In genomic region chr6:128003542-128003941, GRCm38 (mm10) we compare ENCODE assay signal across 15 mouse cellular contexts.
A peak's percentile ranks its signal among the peaks of the same experiment; 100 is the strongest.
DNase-seq lines count a peak whose midpoint lies in the region; ATAC-seq lines count a peak whose summit lies in the region.
"Had no signal": no experiment of that assay in that cellular context is flagged by ENCODE, and none has a peak within 500 bp of the region (broad histone marks: within the 10 kb centered on the region; RNA-seq: fewer than 3 reads in every experiment).

No protein-coding gene starts in this region.

- no peak overlapping the region for H3K4me2 ChIP-seq in kidney, embryonic 14.5 days (replicated peaks; ENCODE audit: low read depth, low read length)
- no peak overlapping the region for H3K4me2 ChIP-seq in limb, embryonic 11.5 days (ENCODE audit: low read depth, severe bottlenecking)
- H3K4me2 ChIP-seq: liver, embryonic 13.5 days; midbrain, embryonic 11.5 days had no signal

- DNase-seq in frontal cortex, postnatal 25 days (ENCODE audit: low spot score in 2 of 2): no peak
- DNase-seq in kidney, postnatal 25 days: no peak
- DNase-seq in adipocyte (ENCODE audit: low spot score): peak; percentile 9
- DNase-seq in limb, embryonic 11.5 days (ENCODE audit: low spot score): no peak
- no peak for DNase-seq in left cerebral cortex, postnatal 36 days (ENCODE audit: low spot score in 2 of 2)
- DNase-seq in urinary bladder, postnatal 10 days (ENCODE audit: low spot score): no peak
- DNase-seq: cerebellum, postnatal 14 days; heart, postnatal 4 days; kidney, postnatal 10 days; liver, embryonic 13.5 days; thymus, postnatal 14 days had no signal

- no peaks in the 10 kb centered on the region for H3K36me3 ChIP-seq in kidney, embryonic 14.5 days (ENCODE audit: control insufficient read depth, insufficient read depth, low read length)
- no peaks in the 10 kb centered on the region for H3K36me3 ChIP-seq in limb, embryonic 11.5 days (ENCODE audit: control insufficient read depth, insufficient read depth, low read length)
- H3K36me3 ChIP-seq: liver, embryonic 13.5 days had no signal

- H3K4me3 ChIP-seq in kidney, embryonic 14.5 days (ENCODE audit: low read length): no peak overlapping the region
- H3K4me3 ChIP-seq in limb, embryonic 11.5 days (ENCODE audit: low read depth, low read length): no peak overlapping the region
- H3K4me3 ChIP-seq: left cerebral cortex, adult 2 months; liver, embryonic 13.5 days had no signal

- H3K9ac ChIP-seq in kidney, embryonic 14.5 days (ENCODE audit: low read depth, low read length): no peak overlapping the region
- H3K9ac ChIP-seq in limb, embryonic 11.5 days (ENCODE audit: low read length): peak overlapping the region; percentile 12; the same call in 1 of the 2 replicates
- H3K9ac ChIP-seq: liver, embryonic 13.5 days had no signal

- WGBS in kidney, embryonic 14.5 days: 57% methylated on average over 5 of the region's 5 CpGs
- WGBS in limb, embryonic 11.5 days: 73% methylated on average over 5 of the region's 5 CpGs

- ATAC-seq in frontal cortex, adult (ENCODE audit: low TSS enrichment): 0 out of 2 replicates have a peak, but pooled peaks have one; percentile 9
- ATAC-seq in kidney, embryonic 14.5 days (ENCODE audit: low FRiP score, low TSS enrichment): peak; percentile 21; the same call in 1 of the 2 replicates
- ATAC-seq in limb, embryonic 11.5 days (ENCODE audit: insufficient number of reproducible peaks, low FRiP score, low TSS enrichment, low read depth): no peak

- peaks cover 10% of the 10 kb centered on the region; the same call in 1 of the 2 replicates for H3K4me1 ChIP-seq in kidney, embryonic 14.5 days (ENCODE audit: control insufficient read depth, insufficient read depth, low read length)
- peaks cover 10% of the 10 kb centered on the region for H3K4me1 ChIP-seq in limb, embryonic 11.5 days (ENCODE audit: control insufficient read depth, insufficient read depth, low read length)

- intact Hi-C loops in left cerebral cortex, postnatal 36 days (cut with DNase I): no loop called here

- H3K27ac ChIP-seq in kidney, embryonic 14.5 days (ENCODE audit: low read depth, low read length): no peak overlapping the region
- no peak overlapping the region for H3K27ac ChIP-seq in limb, embryonic 11.5 days (replicated peaks; ENCODE audit: low read depth, low read length)
- H3K27ac ChIP-seq: left cerebral cortex, adult 2 months; liver, embryonic 13.5 days had no signal

- no peaks in the 10 kb centered on the region for H3K9me3 ChIP-seq in kidney, embryonic 14.5 days (ENCODE audit: control insufficient read depth, low read length)
- H3K9me3 ChIP-seq in limb, embryonic 11.5 days (ENCODE audit: control insufficient read depth, low read length): no peaks in the 10 kb centered on the region
- H3K9me3 ChIP-seq: liver, embryonic 13.5 days had no signal

- no peaks in the 10 kb centered on the region for H3K27me3 ChIP-seq in kidney, embryonic 14.5 days (ENCODE audit: control insufficient read depth, insufficient read depth, low read length)
- H3K27me3 ChIP-seq in limb, embryonic 11.5 days (ENCODE audit: control insufficient read depth, insufficient read depth, low read length): no peaks in the 10 kb centered on the region
- H3K27me3 ChIP-seq: liver, embryonic 13.5 days had no signal
